Mouse (Mus musculus) E14TG2a.4 (cell line): ENCODE results near the gene Oas1e.

Experiments
- CTCF ChIP-seq: conservative IDR thresholded peaks from 2 replicates; pipeline ENCODE4 v1.5.1; 2014; ENCODE audit warnings: low read length
- NANOG ChIP-seq: IDR thresholded peaks from 2 replicates; pipeline ENCODE4 v1.6.1; 2014; ENCODE audit warnings: borderline replicate concordance, low read length, mixed read lengths

GRCm38 (mm10) chr5:120769396-120769795 is 25.9 kb downstream of the Oas1e start:
- TF ChIP-seq CTCF, result no peak
- TF ChIP-seq NANOG, result no peak
